Mouse (Mus musculus) CH12.LX (cell line): Measurements from ENCODE around the gene Fam241b. TPM values are rescaled to one million over a fixed set of nuclear protein-coding genes. Genes with fewer than 3 reads are reported as not detected.
A peak's percentile ranks its signal among the peaks of the same experiment; 100 is the strongest.

Source experiments
- DNase-seq: peaks from one replicate; pipeline ENCODE4 v3.0.0-alpha.2; 2013; ENCODE audit errors: extremely low read depth
- H3K27ac ChIP-seq: 2 replicates; pipeline ENCODE4 v1.5.1; 2012; ENCODE audit warnings: low read depth, mild to moderate bottlenecking, control low read depth, moderate library complexity; ENCODE audit not compliant: insufficient read depth
- H3K27me3 ChIP-seq: replicated peaks from 2 replicates; pipeline ENCODE3; 2012; ENCODE audit warnings: inconsistent platforms
- H3K36me3 ChIP-seq, 2 experiments: replicated peaks in 1 of 2; 2 replicates each; pipeline versions ENCODE3 to v1.6.1; 2012; ENCODE audit warnings: inconsistent platforms in 1 of 2, low read length in 1 of 2, mild to moderate bottlenecking in 1 of 2, mixed read lengths in 1 of 2, moderate library complexity in 1 of 2; ENCODE audit not compliant: control insufficient read depth in 1 of 2, insufficient read depth in 1 of 2
- H3K4me1 ChIP-seq, 2 experiments: 2 replicates each; pipeline ENCODE4 v1.6.1; 2012; ENCODE audit warnings: inconsistent platforms in 1 of 2, moderate library complexity in 1 of 2; ENCODE audit not compliant: insufficient read depth in 2 of 2, control insufficient read depth in 1 of 2
- H3K4me2 ChIP-seq: 2 replicates; pipeline ENCODE4 v1.6.1; 2012; ENCODE audit warnings: low read depth, mild to moderate bottlenecking, control low read depth; ENCODE audit not compliant: poor library complexity, insufficient read depth, severe bottlenecking
- H3K4me3 ChIP-seq, 3 experiments: fragments of 150-350 bp in 1 of 3; sonication (generic) in 1 of 3; replicated peaks in 1 of 3; 2 replicates each; pipeline versions ENCODE3 to v1.5.1; 2011 to 2012; ENCODE audit warnings: low read depth in 2 of 3, low read length in 2 of 3, mild to moderate bottlenecking in 2 of 3, moderate library complexity in 2 of 3, control low read depth in 1 of 3, improper control_type of control experiment in 1 of 3, inconsistent platforms in 1 of 3, mixed read lengths in 1 of 3; ENCODE audit not compliant: poor library complexity in 1 of 3
- H3K79me2 ChIP-seq: replicated peaks from 2 replicates; pipeline ENCODE4 v1.6.1; 2012; ENCODE audit warnings: mild to moderate bottlenecking, moderate library complexity; ENCODE audit not compliant: control insufficient read depth, poor library complexity, insufficient read depth, severe bottlenecking; ENCODE audit errors: extremely low read depth
- H3K9ac ChIP-seq: 2 replicates; pipeline ENCODE4 v1.6.1; 2012; ENCODE audit warnings: low read depth, mild to moderate bottlenecking, control low read depth, moderate library complexity; ENCODE audit not compliant: insufficient read depth
- H3K9me3 ChIP-seq: replicated peaks from 2 replicates; pipeline ENCODE3; 2012; ENCODE audit warnings: low read length, inconsistent platforms, mixed read lengths
- CHD1 ChIP-seq: IDR thresholded peaks from 2 replicates; pipeline ENCODE4 v1.6.1; 2012; ENCODE audit warnings: low read depth, low read length, improper control_type of control experiment, inconsistent platforms
- CHD2 ChIP-seq: IDR thresholded peaks from 2 replicates; pipeline ENCODE4 v1.6.1; 2011; ENCODE audit warnings: low read length, improper control_type of control experiment
- CTCF ChIP-seq, 2 experiments: IDR thresholded peaks in 1 of 2; conservative IDR thresholded peaks in 1 of 2; 2 replicates each; pipeline ENCODE4 v1.5.1; 2011 to 2012; ENCODE audit warnings: low read depth in 2 of 2, low read length in 2 of 2, improper control_type of control experiment in 1 of 2, inconsistent platforms in 1 of 2, mild to moderate bottlenecking in 1 of 2, moderate library complexity in 1 of 2
- EP300 ChIP-seq: IDR thresholded peaks from 2 replicates; pipeline ENCODE4 v1.6.1; 2011; ENCODE audit warnings: low read length, improper control_type of control experiment
- GABPA ChIP-seq: IDR thresholded peaks from 2 replicates; pipeline ENCODE4 v1.6.1; 2012; ENCODE audit warnings: low read depth, low read length, improper control_type of control experiment, inconsistent platforms; ENCODE audit not compliant: insufficient replicate concordance
- HCFC1 ChIP-seq: IDR thresholded peaks from 2 replicates; pipeline ENCODE4 v1.6.1; 2012; ENCODE audit warnings: low read depth, mild to moderate bottlenecking, inconsistent platforms, low read length, improper control_type of control experiment
- IRF4 ChIP-seq: IDR thresholded peaks from 2 replicates; pipeline ENCODE4 v1.6.1; 2014; ENCODE audit warnings: low read depth, mild to moderate bottlenecking, inconsistent platforms, low read length, improper control_type of control experiment
- JUND ChIP-seq: conservative IDR thresholded peaks from 2 replicates; pipeline ENCODE4 v1.6.1; 2011; ENCODE audit warnings: low read depth, low read length, improper control_type of control experiment
- MAFK ChIP-seq: IDR thresholded peaks from 2 replicates; pipeline ENCODE4 v1.6.1; 2011; ENCODE audit warnings: low read length, improper control_type of control experiment; ENCODE audit not compliant: insufficient replicate concordance
- MEF2A ChIP-seq: IDR thresholded peaks from 2 replicates; pipeline ENCODE4 v1.6.1; 2014; ENCODE audit warnings: low read depth, mild to moderate bottlenecking, inconsistent platforms, low read length, improper control_type of control experiment, borderline replicate concordance
- NRF1 ChIP-seq: IDR thresholded peaks from 2 replicates; pipeline ENCODE4 v1.6.1; 2014; ENCODE audit warnings: low read depth, mild to moderate bottlenecking, inconsistent platforms, low read length, improper control_type of control experiment, moderate library complexity
- RCOR1 ChIP-seq: conservative IDR thresholded peaks from 2 replicates; pipeline ENCODE4 v1.6.1; 2012; ENCODE audit warnings: low read depth, mild to moderate bottlenecking, inconsistent platforms, low read length, improper control_type of control experiment
- SMC3 ChIP-seq: IDR thresholded peaks from 2 replicates; pipeline ENCODE4 v1.6.1; 2011; ENCODE audit warnings: low read depth, low read length, improper control_type of control experiment
- TCF12 ChIP-seq: IDR thresholded peaks from 2 replicates; pipeline ENCODE4 v1.6.1; 2014; ENCODE audit warnings: low read depth, mild to moderate bottlenecking, inconsistent platforms, low read length, improper control_type of control experiment
- USF1 ChIP-seq: IDR thresholded peaks from 2 replicates; pipeline ENCODE4 v1.6.1; 2014; ENCODE audit warnings: low read depth, mild to moderate bottlenecking, inconsistent platforms, low read length, improper control_type of control experiment
- USF2 ChIP-seq: conservative IDR thresholded peaks from 2 replicates; pipeline ENCODE4 v1.6.1; 2011; ENCODE audit warnings: low read depth, low read length, improper control_type of control experiment
- ZC3H11A ChIP-seq: IDR thresholded peaks from 2 replicates; pipeline ENCODE4 v1.6.1; 2012; ENCODE audit warnings: low read depth, mild to moderate bottlenecking, inconsistent platforms, low read length, improper control_type of control experiment
- ZKSCAN1 ChIP-seq: IDR thresholded peaks from 2 replicates; pipeline ENCODE4 v1.6.1; 2012; ENCODE audit warnings: low read depth, inconsistent platforms, low read length, improper control_type of control experiment, borderline replicate concordance
- ZMIZ1 ChIP-seq: IDR thresholded peaks from 2 replicates; pipeline ENCODE4 v1.6.1; 2012; ENCODE audit warnings: low read depth, mild to moderate bottlenecking, inconsistent platforms, low read length, improper control_type of control experiment
- ZNF384 ChIP-seq: IDR thresholded peaks from 2 replicates; pipeline ENCODE4 v1.6.1; 2012; ENCODE audit warnings: low read depth, low read length, improper control_type of control experiment, inconsistent platforms
- dilution Hi-C: fragments of 300-500 bp; cut with MboI; formaldehyde crosslinking; loops from 2 replicates; pipeline ENCODE4 v1.14.3; 2020; ENCODE audit warnings: low sequenced_read_pairs; ENCODE audit not compliant: extremely low pct_unique_long_range_greater_than_20kb, extremely low pct_ligation_motif_present
- in situ Hi-C: fragments of 300-500 bp; cut with MboI; formaldehyde crosslinking; loops from 3 replicates; pipeline ENCODE4 v1.14.3; 2019; ENCODE audit warnings: low sequenced_read_pairs, low pct_ligation_motif_present, low pct_unique_long_range_greater_than_20kb, mixed read lengths
- polyA plus RNA-seq: library from polyadenylated mRNA; unstranded; fragments of >175 nt; gene quantifications from 2 replicates; pipeline ENCODE4 v1.2.1, GENCODE M21; 2012; ENCODE audit warnings: low read depth; ENCODE audit not compliant: insufficient read length
- total RNA-seq, 2 experiments: library from RNA; depleted of rRNA; stranded (reverse); fragments of 300-350 nt in 1 of 2; fragments of >200 nt in 1 of 2; gene quantifications; 2 replicates each; pipeline ENCODE4 v1.2.3; 2012 to 2014

Gene Fam241b
- total and polyA plus RNA-seq, 3 experiments, result 0.38 TPM; not detected in 2

DNA sequence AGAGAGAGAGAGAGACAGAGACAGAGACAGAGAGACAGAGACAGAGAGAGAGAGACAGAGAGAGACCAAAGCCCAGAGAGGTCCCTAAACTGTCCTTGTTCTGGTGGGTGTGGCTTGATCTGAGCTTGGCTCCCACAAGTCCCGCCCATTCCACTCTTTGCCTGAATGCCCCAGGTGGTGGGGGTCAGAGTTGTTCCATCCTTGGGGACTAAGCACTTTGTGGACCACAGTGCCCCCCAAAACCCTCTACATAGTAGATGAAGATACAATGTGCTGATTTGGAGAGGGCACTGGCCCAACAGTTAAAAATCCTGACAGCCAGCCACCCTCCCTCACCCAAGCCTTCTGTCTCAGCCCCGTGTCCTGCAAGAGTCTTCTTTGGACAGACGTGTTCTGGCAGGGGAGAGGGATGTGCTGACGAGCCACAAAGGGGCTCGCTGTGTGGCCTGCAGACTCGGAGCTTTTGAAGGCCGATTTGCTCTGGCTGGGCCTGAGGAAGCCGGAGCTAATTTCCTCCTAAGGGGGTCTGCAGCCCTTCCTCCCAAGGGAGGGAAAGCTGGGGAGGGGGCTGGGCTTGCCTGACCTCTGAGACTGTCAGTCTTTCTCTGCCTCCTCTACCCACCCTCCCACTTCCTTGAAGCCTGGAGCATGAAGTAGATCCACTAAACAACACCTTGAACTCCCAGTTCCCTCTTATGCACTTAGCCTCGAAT is 29.3 kb upstream of the Fam241b start (continued):
- TF ChIP-seq SMC3, result no peak
- no peak for TF ChIP-seq EP300
- TF ChIP-seq, all 38 proteins: peak for 0

DNA sequence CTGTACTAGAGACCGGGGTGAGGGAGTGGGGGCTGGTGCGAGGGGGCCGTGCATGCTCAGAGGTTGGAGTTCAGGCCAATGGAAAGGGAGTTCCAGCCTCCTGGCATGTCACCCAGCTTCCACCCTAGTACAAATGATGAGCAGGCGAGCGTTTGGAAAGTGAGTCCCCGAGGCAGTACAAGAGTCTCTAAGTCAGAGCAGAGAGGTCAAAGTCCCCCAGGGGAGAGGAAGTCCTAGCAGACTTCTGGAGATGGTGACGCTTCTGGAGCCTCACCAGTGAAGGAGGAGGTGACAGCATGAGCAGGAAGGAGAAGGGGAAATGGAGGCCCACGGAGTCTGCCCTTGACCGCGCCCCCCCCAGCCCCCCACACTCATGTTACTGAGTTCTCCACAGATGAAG is 18.7 kb upstream of the Fam241b start:
- no peaks in the 10 kb centered on the region for H3K36me3 ChIP-seq
- peaks cover 13% of the 10 kb centered on the region for H3K9me3 ChIP-seq
- TF ChIP-seq ZNF384, result no peak
- TF ChIP-seq ZKSCAN1, result no peak
- TF ChIP-seq HCFC1, result no peak
- TF ChIP-seq ZC3H11A, result no peak
- no peak for TF ChIP-seq USF1
- no peak for TF ChIP-seq RCOR1
- TF ChIP-seq MAFK, result no peak
- no peak for TF ChIP-seq USF2
- TF ChIP-seq TCF12, result no peak
- TF ChIP-seq GABPA, result no peak
- TF ChIP-seq CHD1, result no peak
- no peak for TF ChIP-seq JUND
- no peak for TF ChIP-seq CHD2
- TF ChIP-seq MEF2A, result no peak
- no peak for TF ChIP-seq IRF4
- H3K79me2 ChIP-seq, result no peaks in the 10 kb centered on the region
- peak overlapping the region; percentile 8; the same call in 1 of the 2 replicates for H3K4me2 ChIP-seq
- no peak overlapping the region for H3K4me3 ChIP-seq
- H3K4me1 ChIP-seq, result no peaks in the 10 kb centered on the region
- no peak overlapping the region for H3K9ac ChIP-seq
- H3K27ac ChIP-seq, result no peak overlapping the region
- dilution Hi-C loops, result no loop called here
- H3K27me3 ChIP-seq, result peaks cover 86% of the 10 kb centered on the region
- in situ Hi-C loops, result loop anchor here (10.0 kb wide), 1 partner anchor 48 kb away; no protein-coding TSS in a partner anchor
- DNase-seq, result no peak

DNA sequence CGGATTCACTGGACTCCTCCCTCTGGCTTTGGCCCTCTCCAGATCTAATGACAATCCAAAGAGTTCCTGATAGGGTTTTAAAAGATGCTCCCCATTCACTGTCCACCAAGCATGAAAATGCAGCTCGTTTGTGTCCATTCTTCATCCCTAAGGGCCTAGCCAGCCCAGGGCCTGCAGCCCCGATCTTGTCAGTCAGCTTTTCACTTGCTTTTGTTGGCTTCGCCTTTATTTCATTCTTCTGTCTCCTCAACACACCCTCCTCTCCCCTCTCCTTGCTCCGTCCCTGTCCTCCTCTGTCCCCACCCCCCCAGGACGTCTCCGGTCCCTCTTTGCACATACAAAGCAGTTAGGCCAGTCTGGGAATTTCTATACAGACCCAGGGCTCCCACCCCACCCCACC is 6.2 kb upstream of the Fam241b start:
- Histone ChIP-seq H3K4me1 (no peaks in the 10 kb centered on the region), H3K27me3 (peaks cover 85% of the 10 kb centered on the region), H3K36me3 (no peaks in the 10 kb centered on the region), H3K27ac (no peak overlapping the region), H3K9me3 (peaks cover 5% of the 10 kb centered on the region), H3K4me2 (no peak overlapping the region), H3K9ac (no peak overlapping the region), H3K79me2 (no peaks in the 10 kb centered on the region), H3K4me3 (no peak overlapping the region)
- no peak for TF ChIP-seq RCOR1
- no peak for TF ChIP-seq NRF1
- no peak for TF ChIP-seq ZMIZ1
- no peak for TF ChIP-seq EP300
- TF ChIP-seq SMC3, result no peak
- no peak for TF ChIP-seq CTCF (conservative IDR thresholded peaks at IDR 0.05 in 1 of 2, IDR thresholded peaks at IDR 0.05 in 1 of 2; ENCODE audit: low read depth in 2 of 2, low read length in 2 of 2)
- TF ChIP-seq CHD1, result no peak
- no peak for TF ChIP-seq ZC3H11A
- in situ Hi-C loops (no loop called here), dilution Hi-C loops (no loop called here)
- DNase-seq, result no peak
